Mouse (Mus musculus): Measurements from ENCODE around the gene Olfr68. TPM values are rescaled to one million over a fixed set of nuclear protein-coding genes. Genes with fewer than 3 reads are reported as not detected.

Gene Olfr68
- polyA plus RNA-seq, 1 experiment from 2014 or later = not detected

DNA sequence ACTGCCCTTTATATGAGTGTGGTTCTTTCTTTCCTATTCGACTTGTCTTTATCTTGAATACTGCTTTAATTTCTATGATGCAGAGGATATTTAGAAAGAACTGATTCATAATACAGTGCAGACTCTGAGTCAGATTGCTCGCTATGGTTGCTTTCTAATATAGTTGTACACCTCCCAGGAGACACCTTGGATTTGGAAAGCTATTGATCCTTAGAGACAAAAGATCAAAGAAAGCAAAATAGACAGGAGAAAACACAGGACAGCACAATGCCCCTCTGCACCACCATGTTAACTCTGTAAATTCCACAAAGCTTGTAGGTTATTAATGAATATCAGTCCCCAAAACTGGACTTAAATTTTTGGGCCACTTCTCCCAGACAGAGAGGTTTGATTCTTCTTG, 34.7 kb downstream of the Olfr68 start, which contains the start of gene Olfr629:
Olfr629 (minus strand) TSS at position 101 of the 400 bp plus-strand sequence.
- H3K4me3 ChIP-seq (replicated peaks) = no peak within 1 kb of the TSS
- no peak within 1 kb of the TSS for H3K4me2 ChIP-seq
- no peak within 1 kb of the TSS for H3K27ac ChIP-seq (replicated peaks)
- H3K27me3 ChIP-seq (replicated peaks) = no peaks in the 10 kb centered on the region
- H3K36me3 ChIP-seq = no peaks in the 10 kb centered on the region
- H3K4me1 ChIP-seq = no peaks in the 10 kb centered on the region
- 83% methylated on average over 2 of the region's 2 CpGs for WGBS
- ATAC-seq (ENCODE audit: low FRiP score) = no peak
- no peaks in the 10 kb centered on the region for H3K9me3 ChIP-seq (replicated peaks)
- no peak within 1 kb of the TSS for H3K9ac ChIP-seq (replicated peaks)

DNA sequence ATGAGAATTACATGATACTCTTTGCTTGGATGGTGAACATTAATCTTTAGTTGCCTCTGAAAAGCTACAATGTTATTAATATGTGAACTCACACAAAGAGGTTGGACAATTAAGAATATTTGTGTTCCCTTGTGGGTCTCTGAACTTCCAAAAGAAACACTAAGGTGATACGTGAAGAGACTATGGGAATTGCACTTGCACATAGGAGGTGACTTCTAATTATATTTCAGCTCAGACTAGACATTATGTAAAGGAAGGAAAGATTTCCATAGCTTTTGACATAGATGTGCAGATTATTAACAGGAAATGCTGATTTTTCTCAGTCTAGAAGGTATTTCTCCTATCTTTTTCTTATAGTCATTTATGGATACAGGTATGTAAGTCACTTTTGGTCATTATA, 49.4 kb downstream of the Olfr68 start, which contains the start of gene Olfr628:
Olfr628 (plus strand) TSS at position 301 of the 400 bp plus-strand sequence.
- Histone ChIP-seq H3K27ac (replicated peaks) (no peak within 1 kb of the TSS), H3K4me1 (no peaks in the 10 kb centered on the region), H3K36me3 (no peaks in the 10 kb centered on the region), H3K27me3 (replicated peaks) (no peaks in the 10 kb centered on the region), H3K9ac (replicated peaks) (no peak within 1 kb of the TSS), H3K4me3 (replicated peaks) (no peak within 1 kb of the TSS), H3K4me2 (no peak within 1 kb of the TSS), H3K9me3 (replicated peaks) (no peaks in the 10 kb centered on the region)
- WGBS = 97% methylated on average over 1 of the region's 1 CpGs
- no peak for ATAC-seq (ENCODE audit: low FRiP score)

Other genes with a start within 250 kb of the Olfr68 start
- not detected in 2 replicates for gene Olfr612, start 237.0 kb downstream of the Olfr68 start, polyA plus RNA-seq (2015; fragmentation: Nextera tagmentation; extraction: Ambion mirVana)
- gene Olfr613, start 231.6 kb downstream of the Olfr68 start, polyA plus RNA-seq (2015; fragmentation: Nextera tagmentation; extraction: Ambion mirVana) = not detected in 2 replicates
- not detected in 2 replicates for gene Olfr615, start 223.6 kb downstream of the Olfr68 start, polyA plus RNA-seq (2015; fragmentation: Nextera tagmentation; extraction: Ambion mirVana)
- gene Olfr616, start 210.6 kb downstream of the Olfr68 start, polyA plus RNA-seq (2015; fragmentation: Nextera tagmentation; extraction: Ambion mirVana) = not detected in 2 replicates
- not detected in 2 replicates for gene Olfr617, start 206.6 kb downstream of the Olfr68 start, polyA plus RNA-seq (2015; fragmentation: Nextera tagmentation; extraction: Ambion mirVana)
- not detected in 2 replicates for gene Olfr618, start 189.6 kb downstream of the Olfr68 start, polyA plus RNA-seq (2015; fragmentation: Nextera tagmentation; extraction: Ambion mirVana)
- gene Olfr619, start 179.1 kb downstream of the Olfr68 start, polyA plus RNA-seq (2015; fragmentation: Nextera tagmentation; extraction: Ambion mirVana) = not detected in 2 replicates
- not detected in 2 replicates for gene Olfr620, start 167.2 kb downstream of the Olfr68 start, polyA plus RNA-seq (2015; fragmentation: Nextera tagmentation; extraction: Ambion mirVana)
- not detected in 2 replicates for gene Olfr622, start 137.0 kb downstream of the Olfr68 start, polyA plus RNA-seq (2015; fragmentation: Nextera tagmentation; extraction: Ambion mirVana)
- not detected in 2 replicates for gene Olfr623, start 116.0 kb downstream of the Olfr68 start, polyA plus RNA-seq (2015; fragmentation: Nextera tagmentation; extraction: Ambion mirVana)
- 0.03 TPM in 1 of 2 replicates, not detected in the other for gene Olfr624, start 108.5 kb downstream of the Olfr68 start, polyA plus RNA-seq (2015; fragmentation: Nextera tagmentation; extraction: Ambion mirVana)
- not detected in 2 replicates for gene Olfr625-ps1, start 97.0 kb downstream of the Olfr68 start, polyA plus RNA-seq (2015; fragmentation: Nextera tagmentation; extraction: Ambion mirVana)
- not detected in 2 replicates for gene Olfr243, start 65.0 kb downstream of the Olfr68 start, polyA plus RNA-seq (2015; fragmentation: Nextera tagmentation; extraction: Ambion mirVana)
- not detected in 2 replicates for gene Olfr628, start 49.3 kb downstream of the Olfr68 start, polyA plus RNA-seq (2015; fragmentation: Nextera tagmentation; extraction: Ambion mirVana)
- not detected in 2 replicates for gene Olfr629, start 34.8 kb downstream of the Olfr68 start, polyA plus RNA-seq (2015; fragmentation: Nextera tagmentation; extraction: Ambion mirVana)
- gene Olfr630, start 22.4 kb downstream of the Olfr68 start, polyA plus RNA-seq (2015; fragmentation: Nextera tagmentation; extraction: Ambion mirVana) = not detected in 2 replicates
- gene Olfr69, start 8.1 kb downstream of the Olfr68 start, polyA plus RNA-seq (2015; fragmentation: Nextera tagmentation; extraction: Ambion mirVana) = not detected in 2 replicates
- gene Olfr67, start 12.1 kb upstream of the Olfr68 start, polyA plus RNA-seq (2015; fragmentation: Nextera tagmentation; extraction: Ambion mirVana) = not detected in 2 replicates
- gene Hbb-bt, start 34.3 kb upstream of the Olfr68 start, polyA plus RNA-seq (2015; fragmentation: Nextera tagmentation; extraction: Ambion mirVana) = 1,593 and 1,794 TPM in 2 replicates
- gene Hbb-bs, start 48.4 kb upstream of the Olfr68 start, polyA plus RNA-seq (2015; fragmentation: Nextera tagmentation; extraction: Ambion mirVana) = 4,647 and 5,279 TPM in 2 replicates
- not detected in 2 replicates for gene Hbb-bh2, start 60.8 kb upstream of the Olfr68 start, polyA plus RNA-seq (2015; fragmentation: Nextera tagmentation; extraction: Ambion mirVana)
- 1.5 and 2.4 TPM in 2 replicates for gene Hbb-bh1, start 63.5 kb upstream of the Olfr68 start, polyA plus RNA-seq (2015; fragmentation: Nextera tagmentation; extraction: Ambion mirVana)
- gene Hbb-y, start 73.5 kb upstream of the Olfr68 start, polyA plus RNA-seq (2015; fragmentation: Nextera tagmentation; extraction: Ambion mirVana) = 141 and 250 TPM in 2 replicates
- not detected in 2 replicates for gene Olfr66, start 106.6 kb upstream of the Olfr68 start, polyA plus RNA-seq (2015; fragmentation: Nextera tagmentation; extraction: Ambion mirVana)
- not detected in 2 replicates for gene Olfr64, start 114.8 kb upstream of the Olfr68 start, polyA plus RNA-seq (2015; fragmentation: Nextera tagmentation; extraction: Ambion mirVana)
- not detected in 2 replicates for gene Olfr65, start 123.8 kb upstream of the Olfr68 start, polyA plus RNA-seq (2015; fragmentation: Nextera tagmentation; extraction: Ambion mirVana)
- gene Olfr631, start 149.1 kb upstream of the Olfr68 start, polyA plus RNA-seq (2015; fragmentation: Nextera tagmentation; extraction: Ambion mirVana) = not detected in 2 replicates
- gene Olfr632, start 154.6 kb upstream of the Olfr68 start, polyA plus RNA-seq (2015; fragmentation: Nextera tagmentation; extraction: Ambion mirVana) = not detected in 2 replicates
- gene Olfr633, start 164.7 kb upstream of the Olfr68 start, polyA plus RNA-seq (2015; fragmentation: Nextera tagmentation; extraction: Ambion mirVana) = not detected in 2 replicates
- gene Olfr635, start 191.5 kb upstream of the Olfr68 start, polyA plus RNA-seq (2015; fragmentation: Nextera tagmentation; extraction: Ambion mirVana) = 0.03 TPM in 1 of 2 replicates, not detected in the other
- not detected in 2 replicates for gene Olfr638, start 219.0 kb upstream of the Olfr68 start, polyA plus RNA-seq (2015; fragmentation: Nextera tagmentation; extraction: Ambion mirVana)
- 0.03 TPM in 1 of 2 replicates, not detected in the other for gene Olfr639, start 237.6 kb upstream of the Olfr68 start, polyA plus RNA-seq (2015; fragmentation: Nextera tagmentation; extraction: Ambion mirVana)
- gene Olfr640, start 245.9 kb upstream of the Olfr68 start, polyA plus RNA-seq (2015; fragmentation: Nextera tagmentation; extraction: Ambion mirVana) = not detected in 2 replicates